Mouse (Mus musculus) yolk sac, embryonic 10.5 days (tissue): ENCODE results near the gene Plod2.

Experiments used
- DNase-seq: peaks from one replicate; pipeline ENCODE4 v3.0.0-alpha.2; 2017; ENCODE audit warnings: low spot score

The Plod2 gene

DNA sequence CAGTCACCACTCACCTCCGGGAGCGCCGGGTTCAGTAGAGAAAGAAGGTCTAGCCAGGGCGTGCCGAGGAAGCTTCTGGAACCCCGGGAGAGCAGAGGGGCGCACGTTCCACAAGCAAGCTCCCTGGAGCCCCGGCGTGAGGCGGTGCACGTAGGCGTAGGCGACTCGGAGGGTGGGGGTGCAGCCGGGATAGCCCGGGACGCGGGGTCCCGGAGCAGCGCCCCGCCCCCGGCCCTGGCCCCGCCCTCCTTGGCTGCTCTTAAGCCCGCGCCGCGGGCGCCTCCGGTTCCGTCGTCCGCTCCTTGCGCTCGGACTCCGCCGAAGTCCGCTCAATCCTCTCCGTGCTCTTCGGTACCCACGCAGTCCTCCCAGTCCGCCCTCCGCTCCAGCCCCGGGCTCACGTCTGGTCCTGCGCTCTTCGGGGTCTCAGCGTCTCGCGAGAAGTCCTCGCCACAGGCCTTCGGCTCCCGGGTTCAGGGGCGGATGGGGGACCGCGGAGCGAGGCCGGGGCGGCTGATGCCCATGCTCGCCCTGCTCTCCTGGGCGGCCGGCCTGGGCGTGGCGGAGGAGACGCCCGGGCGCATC lies at the start of gene Plod2:
Gene Plod2 (plus strand): TSS at position 247 of the 585 bp plus-strand sequence.
- DNase-seq: peak; percentile 84

DNA sequence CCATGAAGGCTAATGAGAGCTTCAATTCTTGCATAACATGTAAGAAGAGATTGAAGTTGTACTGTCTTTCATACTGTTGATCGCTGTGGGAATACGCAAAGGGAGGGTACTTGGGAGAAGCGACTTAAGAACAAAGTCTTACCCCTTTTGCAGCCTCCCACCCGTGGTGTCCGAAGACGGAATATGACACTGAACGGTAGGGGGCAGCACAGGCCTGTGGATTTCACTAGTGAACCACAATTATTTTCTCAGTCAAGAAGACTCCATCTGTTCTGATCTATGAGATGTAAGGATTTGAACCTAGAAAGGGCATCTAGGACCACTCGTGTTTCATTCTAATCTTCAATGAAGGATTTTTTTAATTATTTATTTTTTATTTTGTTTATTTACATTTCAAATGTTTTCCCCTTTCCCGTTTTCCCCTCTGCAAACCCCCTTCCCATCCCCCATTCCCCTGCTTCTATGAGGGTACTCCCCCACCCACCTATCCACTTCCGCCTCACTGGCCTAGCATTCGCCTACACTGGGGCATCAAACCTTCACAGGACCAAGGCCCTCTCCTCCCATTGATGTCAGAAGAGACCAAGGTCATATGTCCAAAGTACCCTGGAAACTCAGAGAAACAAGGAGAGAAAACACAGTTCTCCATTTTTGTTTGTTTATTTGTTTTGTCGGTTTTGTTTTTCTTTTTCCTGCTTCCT lies 42.2 kb upstream of the Plod2 start:
- peak; percentile 47 for DNase-seq

DNA sequence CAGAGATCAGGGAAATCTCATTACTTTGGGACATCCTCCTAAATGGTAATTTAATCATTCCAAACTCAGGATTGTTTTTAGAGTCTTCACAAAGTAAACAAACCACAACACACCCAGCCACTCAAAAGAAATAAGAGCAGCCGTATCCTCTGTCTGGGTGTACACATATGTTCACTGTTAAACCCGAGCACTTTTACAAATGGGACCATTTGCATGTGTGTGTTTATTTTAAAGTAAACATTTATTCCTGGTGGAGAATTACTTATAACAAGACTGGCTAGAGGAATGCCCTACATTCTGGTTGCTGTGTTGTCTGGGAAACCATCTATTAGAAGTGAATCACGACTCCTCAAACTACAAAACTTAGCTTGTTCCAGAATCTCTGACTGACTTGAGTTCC lies 37.8 kb upstream of the Plod2 start:
- peak; percentile 7 for DNase-seq

DNA sequence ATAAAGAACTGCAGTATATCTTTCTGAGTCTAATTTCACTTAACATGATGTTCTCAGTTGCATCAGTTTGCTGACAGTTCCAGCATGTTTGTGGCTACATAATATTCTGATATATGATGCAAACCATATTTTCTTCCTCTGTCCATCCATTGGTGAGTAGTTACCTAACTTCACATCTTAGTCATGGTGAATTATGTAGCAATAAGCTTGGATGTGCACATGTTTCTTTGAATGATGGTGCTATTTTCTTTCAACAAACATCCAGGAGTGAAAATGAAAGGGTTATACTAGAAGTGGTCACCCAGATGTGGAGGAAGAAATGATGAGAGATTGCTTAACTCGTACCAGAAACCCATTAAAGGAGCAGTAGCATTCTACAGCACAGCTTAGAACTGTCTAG lies 37.1 kb upstream of the Plod2 start:
- no peak for DNase-seq

DNA sequence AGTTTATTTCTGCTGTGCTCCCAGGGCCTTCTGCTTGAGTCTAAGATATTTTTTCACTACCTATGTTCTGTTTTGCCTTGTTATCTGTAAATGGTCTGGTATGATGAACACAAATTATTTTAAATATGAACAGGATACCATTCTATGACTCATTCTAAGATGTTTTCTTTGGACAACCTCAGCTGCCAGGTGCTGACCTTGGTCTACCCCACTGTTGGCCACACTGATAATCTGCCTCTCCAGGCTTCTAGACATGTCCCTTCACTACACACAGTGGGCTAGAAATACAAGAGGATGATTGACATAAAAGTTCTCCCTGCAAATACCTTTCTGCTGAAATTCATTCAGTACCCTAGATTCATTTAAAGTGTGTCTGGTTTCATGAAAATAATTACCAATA lies 30.3 kb upstream of the Plod2 start:
- DNase-seq: no peak

DNA sequence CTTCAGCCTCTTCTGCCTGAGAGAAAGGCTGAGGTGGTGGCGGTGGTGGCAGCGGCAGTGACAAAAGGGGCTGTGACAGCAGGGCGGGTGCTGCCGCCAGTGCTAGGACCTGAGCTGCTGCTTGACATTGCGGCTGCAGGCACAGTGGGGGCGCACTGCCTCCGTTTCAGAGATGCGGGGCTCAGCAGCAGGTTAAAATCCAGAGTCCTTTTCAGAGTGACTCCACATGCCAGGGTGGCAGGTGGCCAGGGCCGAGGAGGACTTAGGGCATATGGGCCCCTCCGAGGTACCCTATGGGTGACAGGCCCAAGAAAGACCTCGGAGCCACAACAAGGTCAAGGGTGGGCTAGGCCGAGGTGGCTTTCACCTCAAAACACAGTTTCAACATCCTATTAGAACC lies 25.0 kb upstream of the Plod2 start:
- no peak for DNase-seq

DNA sequence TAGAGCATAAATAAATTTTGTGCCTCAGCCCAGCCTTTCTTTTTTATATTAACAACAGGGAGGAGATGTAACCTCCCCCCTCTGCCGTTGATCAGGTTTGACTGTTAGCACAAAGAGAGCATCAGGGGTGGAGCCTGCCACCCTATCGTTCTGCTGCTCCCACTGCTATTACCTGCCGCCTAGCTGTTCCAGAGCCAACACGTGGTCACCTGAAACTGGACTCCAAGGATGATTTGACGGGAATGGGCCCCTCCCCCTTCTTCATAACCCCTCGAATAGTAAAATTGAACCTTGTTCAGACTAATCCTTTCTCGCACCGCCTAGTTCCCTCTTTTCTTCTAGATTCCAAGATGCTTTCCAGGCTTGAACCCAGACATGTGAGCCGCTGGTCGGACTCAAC lies 21.3 kb upstream of the Plod2 start:
- DNase-seq: no peak

DNA sequence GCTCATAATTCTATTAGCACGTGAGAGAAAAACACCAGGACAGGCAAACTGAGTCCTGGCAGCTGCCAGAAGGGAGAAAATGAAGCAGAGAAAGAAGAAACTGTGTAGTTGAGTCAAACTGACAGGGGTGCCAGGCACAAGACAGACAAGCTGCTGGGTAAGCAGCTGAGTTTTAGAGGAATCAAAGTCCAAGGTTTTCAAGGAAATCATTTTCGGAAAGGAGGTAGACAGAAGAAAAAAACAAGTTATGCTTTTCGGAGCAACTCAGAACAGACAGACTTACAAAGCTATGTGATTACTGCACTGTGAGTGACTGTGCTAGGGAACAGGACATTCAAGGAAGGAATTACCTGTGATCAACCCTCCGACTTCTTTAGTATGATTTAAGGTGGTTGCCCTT lies 17.5 kb upstream of the Plod2 start:
- no peak for DNase-seq

DNA sequence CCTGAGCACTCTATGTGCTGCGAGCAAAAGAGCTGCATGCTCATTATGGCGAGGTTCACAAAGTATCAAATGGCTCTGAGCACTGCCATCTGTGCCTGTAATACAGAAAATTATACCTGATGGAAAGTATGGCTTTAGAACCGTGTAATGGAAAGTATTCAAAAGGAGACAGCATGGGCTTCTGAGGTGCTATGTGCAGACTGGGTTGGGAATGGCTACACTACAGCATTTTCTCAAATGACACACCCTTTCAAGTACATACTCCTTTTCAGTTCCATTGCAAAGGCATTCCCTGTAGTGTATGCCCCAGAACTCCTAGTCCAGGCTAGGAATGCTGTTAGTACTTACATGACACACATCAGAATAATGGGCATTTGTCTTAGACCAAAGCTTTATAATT lies 12.0 kb upstream of the Plod2 start:
- no peak for DNase-seq

DNA sequence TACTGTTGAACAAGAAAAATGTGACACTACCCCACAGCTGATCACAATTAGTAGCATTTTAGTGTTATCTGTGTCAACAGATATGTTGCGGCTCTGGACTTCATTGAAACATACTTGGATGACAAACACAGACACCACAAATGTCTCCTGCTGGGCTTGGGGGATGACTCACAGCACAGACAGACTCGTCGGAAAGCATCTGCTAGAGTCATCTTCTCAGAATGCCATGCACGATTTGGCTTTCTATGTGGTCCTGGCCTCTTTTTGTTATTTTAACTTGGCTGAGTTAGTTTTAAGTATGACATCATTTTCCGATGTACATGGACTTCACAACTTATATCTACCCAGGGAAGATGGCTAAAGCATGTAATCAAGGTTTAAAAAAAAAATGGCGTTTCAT lies 4.3 kb upstream of the Plod2 start:
- DNase-seq: no peak

DNA sequence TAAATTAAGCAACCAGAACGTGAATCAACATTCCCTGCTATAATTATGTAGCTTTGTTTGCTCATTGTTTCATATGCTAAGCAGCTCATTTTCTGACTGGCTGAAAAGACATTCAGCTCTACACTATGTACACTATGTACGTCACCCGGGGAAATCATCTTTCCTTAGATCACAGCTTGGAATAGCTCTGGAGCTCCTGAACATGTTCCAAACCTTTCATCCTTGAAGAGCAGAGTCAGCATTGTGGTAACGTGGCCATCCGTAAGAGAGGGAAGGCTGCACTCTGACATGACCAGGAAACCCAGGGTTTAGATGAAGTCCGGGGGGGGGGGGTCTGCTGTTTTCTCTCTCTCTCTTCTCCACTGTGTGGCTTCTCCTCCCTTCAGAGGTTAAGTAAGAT lies 3.8 kb upstream of the Plod2 start:
- no peak for DNase-seq

DNA sequence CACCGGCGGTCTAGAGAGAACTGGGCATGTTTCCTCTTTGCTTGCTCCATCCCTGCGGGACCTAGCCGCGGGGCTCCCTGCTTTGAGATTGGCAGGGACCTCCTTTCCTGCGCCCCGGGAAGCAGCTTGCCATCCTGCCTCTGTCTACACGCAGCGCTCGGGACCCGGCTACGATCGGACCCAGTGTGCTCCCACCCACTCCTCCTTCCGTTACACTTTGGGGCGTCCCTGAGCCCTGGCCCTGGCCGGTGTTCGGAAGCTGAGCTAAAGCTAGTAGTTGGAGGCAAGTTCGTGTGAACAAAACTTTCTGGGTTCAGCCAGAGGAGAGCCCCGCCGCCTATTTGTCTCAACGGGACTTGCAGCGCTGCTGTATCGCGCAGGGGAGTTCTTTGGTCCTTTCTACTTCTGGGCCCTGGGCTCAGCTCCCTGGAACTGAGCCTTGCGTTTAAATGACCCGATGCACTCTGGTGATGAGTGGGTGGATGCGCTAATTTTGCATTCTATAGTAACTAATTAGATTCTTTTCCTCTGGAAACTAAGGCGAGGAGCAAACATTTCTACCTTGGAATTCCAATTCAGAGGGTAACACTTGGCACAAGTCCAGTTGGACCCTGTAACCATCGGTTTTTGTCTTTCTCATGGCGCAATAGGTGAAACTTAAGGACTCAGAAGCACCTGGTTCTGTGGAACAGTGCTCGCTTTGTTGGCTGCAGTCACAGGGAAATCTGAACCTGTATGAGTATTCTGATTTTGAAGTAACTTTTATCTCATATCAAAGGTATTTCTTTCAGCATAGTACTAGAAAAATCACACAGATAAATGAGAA lies 781 bp downstream of the Plod2 start:
- no peak for DNase-seq

DNA sequence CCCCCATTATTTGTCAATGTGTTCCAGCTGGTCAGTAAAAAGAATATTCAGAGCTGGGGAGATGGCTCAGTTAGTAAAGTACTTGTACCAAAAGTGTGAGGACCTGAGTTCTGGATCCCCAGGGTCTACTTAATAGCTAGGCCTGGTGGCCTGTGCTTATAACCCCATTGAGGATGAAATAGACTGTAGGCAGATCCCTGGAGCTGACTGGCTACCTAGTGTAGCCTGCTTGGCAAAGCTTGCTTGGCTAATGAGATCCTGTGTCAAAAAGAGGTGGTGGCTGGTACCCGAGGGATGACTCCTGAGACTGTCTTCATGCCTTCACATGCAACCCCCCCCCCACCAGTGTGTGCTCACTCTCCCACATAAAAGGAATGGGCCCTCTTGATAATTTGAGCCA lies 2.1 kb downstream of the Plod2 start:
- no peak for DNase-seq

DNA sequence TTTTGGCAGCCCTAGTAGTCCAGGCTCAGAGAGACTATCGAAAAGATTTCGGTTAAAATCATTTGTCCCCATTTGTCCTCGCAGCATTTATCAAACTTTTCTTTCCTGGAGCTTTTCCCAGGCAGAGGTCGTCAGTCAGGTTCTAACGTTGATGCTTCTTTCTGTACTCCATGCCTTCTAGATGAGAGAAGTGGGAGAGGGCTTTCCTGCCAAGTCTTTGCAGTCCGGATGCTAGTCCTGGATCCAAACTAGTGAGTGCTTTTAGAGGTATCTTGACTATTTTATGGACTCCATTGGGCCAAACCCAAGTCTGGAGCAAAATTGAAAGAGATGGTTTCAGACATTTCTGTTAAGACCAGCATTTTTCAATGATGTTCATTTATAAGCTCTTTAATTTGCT lies 3.0 kb downstream of the Plod2 start:
- DNase-seq: no peak

DNA sequence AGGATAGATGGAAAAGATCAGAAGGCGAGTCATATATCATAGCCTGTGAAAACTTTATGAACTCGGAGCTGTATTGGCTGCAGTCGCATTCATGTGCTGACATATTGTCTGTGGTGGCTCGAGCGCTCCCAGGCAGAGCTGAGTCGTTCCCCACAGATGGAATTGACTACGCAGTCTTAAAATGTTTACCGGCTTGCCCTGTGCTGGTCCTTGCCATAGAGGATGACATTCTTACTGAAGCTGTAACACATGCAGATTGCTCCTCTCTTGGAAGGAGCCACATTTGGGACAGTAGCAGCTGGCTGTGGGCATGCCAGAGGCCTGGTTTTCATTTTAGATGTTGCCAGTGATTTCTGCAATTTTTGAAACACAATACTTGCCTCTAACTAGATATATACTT lies 4.4 kb downstream of the Plod2 start:
- no peak for DNase-seq

DNA sequence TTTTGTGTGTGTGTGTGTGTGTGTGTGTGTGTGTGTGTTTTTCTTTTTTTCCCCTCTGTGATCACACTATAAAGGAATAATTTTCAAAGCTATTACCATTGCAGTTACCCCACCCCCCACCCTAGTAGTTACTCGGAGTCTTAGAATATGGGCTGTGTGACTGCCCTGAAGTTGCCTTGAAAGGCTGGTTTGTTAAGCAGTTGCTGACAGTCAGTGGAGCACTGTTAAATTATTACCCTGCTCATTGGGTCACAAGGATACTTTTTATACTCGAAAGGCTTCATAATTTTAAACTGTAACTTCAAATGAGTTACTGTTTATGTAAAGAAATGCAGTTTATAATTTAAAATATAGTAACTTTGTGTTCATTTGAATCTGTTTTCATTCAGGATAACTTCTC lies 5.1 kb downstream of the Plod2 start:
- no peak for DNase-seq

DNA sequence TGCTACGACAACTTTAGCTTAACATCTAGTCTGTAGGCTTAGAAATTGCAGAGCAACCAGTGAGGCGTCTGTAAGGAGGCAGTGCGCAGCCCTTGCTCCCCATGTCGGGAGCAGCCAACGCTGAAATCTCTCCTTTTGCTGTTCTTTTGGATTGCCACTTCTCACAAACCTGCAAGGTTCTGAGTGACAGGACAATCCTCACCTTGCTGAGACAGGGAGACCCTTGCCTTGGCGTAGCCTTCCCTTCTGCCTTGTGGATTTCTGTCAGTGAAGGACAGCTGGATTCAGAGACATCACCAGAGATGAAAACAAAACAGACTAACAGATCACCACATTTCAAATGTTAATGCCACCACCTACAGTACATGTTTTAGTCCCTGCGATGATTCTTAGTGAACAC lies 5.8 kb downstream of the Plod2 start:
- DNase-seq: no peak

DNA sequence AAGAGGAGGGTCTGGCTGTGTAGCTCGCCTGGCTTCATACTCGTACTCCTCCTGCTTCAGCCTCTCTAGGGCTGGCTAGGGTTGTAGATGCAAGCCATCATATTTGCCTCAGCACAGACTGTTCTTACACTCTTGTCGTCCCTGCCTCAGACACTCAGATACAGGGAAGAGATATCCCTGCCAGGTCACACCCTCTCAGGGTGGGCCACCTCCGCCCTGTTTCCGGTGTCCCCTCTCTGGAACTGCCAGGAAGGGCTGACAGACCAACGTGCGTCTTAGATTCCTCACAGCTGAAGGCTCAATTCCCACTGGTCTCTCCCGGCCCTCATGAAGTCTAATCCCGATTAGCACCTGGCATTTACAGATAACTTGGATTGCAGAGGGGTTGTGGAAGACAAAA lies 6.6 kb downstream of the Plod2 start:
- no peak for DNase-seq

DNA sequence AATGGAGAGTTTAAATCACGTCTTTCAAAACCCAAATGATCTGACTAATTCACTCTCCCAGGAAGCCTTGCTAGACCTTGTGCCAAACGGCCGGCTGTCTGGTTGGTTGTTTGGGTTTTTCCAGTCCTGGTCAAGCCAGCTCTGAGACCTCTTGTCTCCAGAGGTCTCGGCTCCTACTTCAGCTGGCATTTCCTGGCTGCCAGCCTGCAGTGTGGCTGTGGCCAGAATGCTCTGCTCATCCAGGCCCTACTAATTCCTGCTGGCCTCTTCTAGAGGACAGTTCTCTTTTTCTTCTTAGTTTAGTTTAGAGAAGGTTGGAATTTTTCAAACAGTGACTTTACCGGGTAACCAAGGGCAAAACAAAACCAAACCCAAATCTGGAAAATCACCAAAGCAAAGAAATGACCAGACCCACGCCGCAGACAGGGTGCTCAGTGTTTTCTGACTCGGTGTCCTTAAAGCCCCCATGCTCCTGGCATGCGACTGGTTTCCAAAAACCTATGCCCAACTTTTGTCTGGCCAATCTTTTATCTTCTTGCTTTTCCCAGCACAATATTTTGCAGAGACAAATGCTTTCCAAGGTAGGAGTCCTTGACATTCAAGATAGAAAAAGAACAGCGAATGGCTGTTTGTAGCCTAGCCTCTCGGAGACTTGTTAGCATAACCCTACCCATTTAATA lies 7.9 kb downstream of the Plod2 start:
- DNase-seq: no peak

DNA sequence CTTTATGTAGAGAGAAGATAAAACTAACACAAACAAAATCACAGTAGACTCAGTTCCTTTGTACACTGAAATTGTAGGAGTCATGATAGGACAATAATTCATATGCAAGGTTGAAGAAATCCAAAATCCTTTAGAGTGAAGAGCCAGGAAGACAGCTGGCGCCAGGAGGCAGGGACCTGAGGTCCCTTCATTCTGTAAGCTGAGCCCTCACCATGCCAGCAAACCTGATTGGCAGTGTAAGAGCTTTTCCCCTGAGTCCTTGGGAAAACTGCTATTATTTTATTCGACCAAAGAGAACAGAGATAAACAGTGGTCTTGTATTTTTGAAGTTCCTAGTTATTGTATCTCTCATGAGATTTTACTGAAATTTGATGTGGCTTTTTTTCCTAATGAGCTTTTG lies 9.0 kb downstream of the Plod2 start:
- no peak for DNase-seq

DNA sequence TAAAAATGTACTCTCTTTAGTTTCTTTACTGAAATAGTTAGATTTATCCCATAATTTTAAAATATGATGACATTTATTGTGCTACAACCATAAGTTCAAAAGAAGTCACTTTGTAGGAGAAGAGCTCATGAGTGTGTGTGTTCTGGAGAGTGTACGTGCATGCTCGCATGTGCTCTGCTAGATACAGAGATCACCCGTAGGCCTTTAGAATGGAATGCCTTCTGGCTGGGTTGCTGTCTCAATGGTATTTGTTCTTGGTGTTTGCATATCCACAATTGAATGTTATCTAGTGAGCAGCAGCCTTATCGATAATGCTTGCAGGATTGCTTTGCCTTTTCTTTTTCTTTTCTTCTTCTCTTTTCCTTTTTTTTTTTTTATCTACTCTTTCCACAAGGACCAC lies 9.6 kb downstream of the Plod2 start:
- no peak for DNase-seq

DNA sequence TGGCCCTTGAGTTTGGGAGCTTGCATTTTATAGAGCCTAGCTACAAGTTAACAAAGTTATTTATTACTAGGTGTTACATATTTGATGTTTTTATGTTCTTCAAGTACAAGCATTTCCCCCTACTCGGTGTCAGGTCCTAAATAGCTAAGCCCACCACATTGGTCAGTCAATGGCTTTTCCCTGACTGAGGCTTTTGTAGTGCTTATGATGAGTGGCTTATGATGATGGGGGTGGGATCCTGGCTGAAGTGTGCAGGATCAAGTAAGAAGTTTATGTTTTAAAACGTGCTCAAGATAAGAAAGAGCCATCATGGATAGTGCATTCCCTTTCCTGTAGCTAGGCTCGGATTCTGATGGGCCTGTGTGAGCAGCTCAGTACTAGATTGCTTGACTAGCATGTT lies 10.7 kb downstream of the Plod2 start:
- DNase-seq: no peak
